Mouse (Mus musculus): Measurements from ENCODE around the gene Dysf.

DNA sequence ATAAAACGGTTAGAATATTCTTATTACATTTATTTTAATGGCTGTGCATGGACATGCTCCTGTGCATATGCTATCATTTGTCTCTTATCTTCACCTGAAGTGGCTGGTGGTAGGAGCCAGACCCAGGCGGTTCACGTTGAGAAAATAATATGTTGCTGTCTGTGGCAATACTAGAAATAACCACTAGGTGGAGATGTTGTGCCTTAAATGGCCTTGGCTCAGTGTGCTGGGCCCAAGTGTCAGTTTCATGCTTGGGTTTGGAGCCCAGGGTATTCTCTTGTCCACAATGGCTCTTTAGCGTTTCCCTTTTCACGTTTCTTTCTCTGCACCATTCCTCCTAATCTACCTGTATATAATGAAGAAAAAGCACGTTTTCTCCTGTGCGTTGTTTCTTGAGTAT, 87.5 kb downstream of the Dysf start:
- TF ChIP-seq GATA1 (IDR thresholded peaks at IDR 0.05; ENCODE audit: borderline replicate concordance, low read length): no peak
- no peak for TF ChIP-seq FLI1 (IDR thresholded peaks at IDR 0.05; ENCODE audit: low read length)

Data from megakaryocyte, embryonic 14.5 days (primary cell).